Mouse (Mus musculus) cerebellum, postnatal 10 days (tissue): ENCODE results near the gene Gtf2e1.

Experiments
- DNase-seq, 2 experiments: peaks; one replicate each; pipeline ENCODE4 v3.0.0; 2021; ENCODE audit warnings: mixed read lengths in 2 of 2

Gene Gtf2e1

DNA sequence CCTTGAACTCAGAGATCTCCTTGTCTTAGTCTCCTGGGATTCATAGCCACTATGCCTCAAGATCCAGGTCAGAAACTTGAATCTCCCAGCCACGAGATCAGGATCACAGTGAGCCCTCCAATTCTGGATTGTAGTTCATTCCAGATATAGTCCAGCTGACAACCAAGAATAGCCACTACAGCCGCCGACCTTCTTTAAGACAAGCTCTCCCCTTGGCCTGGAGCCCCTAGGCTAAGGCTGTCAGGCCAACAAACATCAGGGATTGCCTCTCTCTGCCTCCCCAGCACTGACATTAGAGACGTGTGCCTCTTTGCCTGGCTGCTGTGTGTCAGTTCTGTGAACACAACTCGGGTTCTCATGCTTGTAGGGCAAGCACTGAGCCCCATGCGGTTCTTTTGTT, 1.2 kb upstream of the Gtf2e1 start:
- DNase-seq: peak; percentile 13 to 15

DNA sequence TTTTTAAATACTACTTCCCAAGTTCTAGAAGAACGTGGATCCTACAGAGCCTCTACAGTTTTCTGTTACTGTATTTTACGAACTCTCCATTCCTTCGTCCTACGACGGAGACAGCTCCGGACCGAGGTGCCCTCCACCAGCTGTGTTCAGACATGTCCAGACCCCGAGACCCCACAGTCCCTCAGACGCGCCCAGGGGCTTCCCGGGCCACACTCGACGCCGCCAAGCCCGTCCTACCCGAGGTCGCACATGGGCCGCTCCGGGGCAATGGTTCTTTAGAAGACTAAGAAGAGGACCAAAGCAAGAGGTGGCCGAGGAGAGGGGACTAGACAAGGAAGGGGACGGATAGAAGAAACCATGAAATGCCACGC, 364 bp downstream of the Gtf2e1 start:
- no peak for DNase-seq

DNA sequence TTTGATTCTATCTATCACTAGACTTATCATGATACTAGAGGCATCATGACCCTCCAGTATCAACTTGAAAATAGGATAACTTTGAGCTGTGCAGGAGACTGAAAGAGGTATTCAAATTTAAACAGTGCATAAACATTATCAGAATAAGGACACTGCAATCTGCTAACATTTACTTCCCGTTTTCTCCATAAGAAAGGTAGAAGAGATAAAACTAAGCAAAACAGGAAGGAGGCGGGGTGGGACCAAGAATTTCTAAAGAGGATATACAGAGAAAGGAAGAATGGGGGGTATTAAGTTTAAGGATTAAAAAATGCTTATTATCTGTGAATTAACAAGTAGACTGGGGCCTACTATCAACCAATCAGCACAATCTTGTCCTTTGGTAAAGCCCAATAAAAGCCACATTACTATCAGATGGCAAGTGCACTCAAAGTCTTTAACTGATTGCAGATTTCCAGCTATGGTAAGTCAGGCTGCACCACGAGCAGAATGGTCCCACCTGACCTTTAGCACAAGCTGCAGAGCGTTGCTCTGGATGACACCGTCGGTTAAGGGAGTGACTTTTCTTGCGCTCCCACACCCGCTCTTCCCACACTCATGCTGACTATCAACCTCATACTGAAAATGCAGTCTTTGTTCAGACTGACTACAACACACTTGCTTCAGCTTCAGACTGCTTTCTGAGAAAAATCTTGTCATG, 6.1 kb downstream of the Gtf2e1 start:
- no peak for DNase-seq

DNA sequence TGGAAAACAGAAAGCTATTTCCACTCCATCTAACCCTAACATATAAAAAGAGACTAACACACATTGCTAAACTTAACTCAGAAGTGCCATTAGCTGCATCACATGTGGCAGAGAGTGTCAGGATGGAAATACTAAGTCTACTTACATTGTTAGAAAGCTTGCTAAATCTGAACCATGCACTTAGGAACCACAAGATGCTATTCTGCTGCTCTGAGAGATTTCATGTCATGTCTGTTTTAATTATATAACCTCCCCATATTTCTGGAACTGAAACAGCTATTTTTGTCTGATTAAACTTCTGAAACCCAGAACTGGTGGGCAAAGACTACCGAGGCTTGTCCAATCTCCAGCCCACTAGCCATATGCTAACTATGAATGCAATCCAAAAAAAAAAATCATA, 7.5 kb downstream of the Gtf2e1 start:
- no peak for DNase-seq

DNA sequence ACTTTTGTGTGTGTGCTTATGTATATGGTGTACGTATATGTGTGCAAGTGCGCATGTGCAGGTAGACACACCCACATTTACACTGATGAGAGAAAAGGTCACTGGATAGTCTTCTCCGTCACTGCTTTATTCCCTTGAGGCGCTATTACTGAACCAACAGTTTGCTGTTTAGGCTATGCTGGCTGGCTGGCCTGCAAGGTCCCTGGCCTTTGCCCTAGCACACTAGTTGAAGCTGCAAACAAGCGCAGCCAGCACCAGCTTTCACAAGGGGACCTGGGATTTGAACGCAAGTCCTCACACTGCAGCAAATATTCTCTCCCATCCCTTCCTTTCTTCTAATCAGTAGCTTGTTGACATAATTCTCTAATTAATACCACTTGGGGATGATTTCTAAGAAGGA, 9.4 kb downstream of the Gtf2e1 start:
- DNase-seq: no peak

DNA sequence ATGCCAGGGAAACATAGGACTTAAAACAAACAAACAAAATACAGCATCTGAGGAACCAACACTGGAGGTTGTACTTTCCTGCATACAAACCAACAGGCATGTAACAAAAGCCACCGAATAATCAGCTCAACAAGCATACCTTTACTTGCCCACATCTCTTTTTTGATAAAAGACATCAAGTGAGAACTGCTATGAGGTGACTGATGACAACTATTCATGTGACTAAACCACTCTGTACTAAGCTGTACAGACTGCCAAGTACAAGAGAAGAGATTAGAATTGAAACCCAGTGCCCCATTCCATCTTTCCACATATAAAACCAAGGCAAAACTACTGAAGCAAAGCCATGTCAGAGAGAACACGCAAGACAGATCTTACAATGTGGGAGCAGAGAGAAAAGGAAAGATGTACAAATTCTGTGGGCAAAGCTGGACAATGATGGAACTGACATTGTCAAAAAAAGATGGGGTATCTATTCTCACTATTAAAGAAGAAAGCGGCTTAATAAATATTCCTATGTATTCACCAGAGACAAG, 12.8 kb downstream of the Gtf2e1 start:
- DNase-seq: no peak

DNA sequence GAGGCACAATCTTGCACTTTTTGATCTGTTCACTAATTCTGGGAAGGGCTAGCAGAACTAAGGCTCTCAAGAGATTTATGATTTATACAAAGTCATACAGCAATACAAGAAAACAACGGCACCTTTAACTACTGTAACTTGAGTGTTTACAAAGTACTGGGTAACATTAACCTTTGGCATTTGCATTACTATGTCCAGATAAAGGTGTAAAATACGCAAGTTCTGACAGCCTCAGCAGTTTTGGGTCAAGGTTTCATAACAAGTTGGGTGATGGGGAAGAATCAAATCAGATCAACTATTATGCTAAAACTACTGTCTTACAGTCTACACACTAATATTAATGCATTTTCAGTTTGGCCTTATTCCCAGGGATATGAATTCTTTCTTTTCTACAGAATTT, 14.5 kb downstream of the Gtf2e1 start:
- no peak for DNase-seq

DNA sequence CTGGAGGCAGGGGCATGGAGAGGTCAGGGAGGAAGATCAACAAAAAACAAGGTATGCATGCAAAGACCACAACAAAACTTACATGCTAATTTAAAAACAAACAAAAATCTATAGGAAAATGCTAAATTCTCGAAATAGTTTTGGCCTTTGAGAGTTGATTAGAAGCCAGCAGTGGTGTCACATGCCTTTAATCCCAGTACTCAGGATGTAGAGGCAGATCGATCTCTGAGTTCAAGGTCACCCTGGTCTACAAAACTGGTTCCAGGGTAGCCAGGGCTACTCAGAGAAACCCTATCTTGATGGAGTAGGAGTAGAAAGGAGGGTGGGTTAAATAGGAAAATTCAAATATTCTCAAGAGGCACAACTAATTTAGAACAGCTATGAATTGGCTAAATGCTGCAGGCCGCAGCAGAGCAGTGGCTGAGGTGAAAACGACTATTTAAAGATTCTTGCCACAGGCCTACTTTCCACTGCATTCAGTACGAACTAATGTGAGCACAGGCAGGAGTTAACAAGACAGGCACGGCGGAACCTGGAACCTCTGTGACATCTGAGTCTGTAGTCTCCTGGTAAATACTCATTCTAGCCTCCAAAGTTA, 17.4 kb downstream of the Gtf2e1 start:
- no peak for DNase-seq

DNA sequence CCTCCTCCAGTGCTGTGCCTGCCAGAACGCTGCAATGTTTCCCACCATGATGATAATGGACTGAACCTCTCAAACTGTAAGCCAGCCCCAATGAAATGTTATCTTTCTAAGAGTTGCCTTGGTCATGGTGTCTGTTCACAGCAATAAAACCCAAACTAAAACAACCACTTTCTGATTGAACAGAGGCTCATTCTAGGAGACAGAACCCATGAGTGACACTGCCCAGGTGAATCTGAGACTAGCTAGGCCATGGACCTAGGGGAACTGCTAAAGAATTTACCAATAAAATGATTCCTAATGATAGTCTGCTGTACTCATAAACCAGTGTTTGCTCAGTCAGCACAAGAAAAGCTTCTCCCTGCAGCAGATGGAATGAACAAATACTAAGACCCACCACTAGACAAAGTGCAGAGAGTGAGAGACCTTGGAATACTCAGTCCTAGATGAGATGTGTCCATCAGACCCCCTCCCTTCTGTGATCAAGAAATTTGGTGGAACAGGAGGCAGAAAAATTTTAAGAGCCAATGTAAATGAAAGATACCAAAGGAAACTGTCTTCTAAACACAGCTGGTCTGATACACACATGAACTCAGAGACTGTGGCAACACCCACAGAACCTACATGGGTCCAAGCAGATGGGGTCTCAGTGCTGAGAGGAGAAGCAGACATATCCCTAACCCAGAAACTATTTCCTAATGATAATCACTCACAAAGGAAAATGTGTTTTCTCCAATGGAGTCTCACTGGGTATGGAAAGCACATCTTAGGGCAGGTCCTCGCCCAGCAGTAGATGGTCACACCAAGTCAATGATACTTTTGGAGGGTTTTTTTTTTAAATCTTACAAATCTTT, 19.2 kb downstream of the Gtf2e1 start:
- no peak for DNase-seq

DNA sequence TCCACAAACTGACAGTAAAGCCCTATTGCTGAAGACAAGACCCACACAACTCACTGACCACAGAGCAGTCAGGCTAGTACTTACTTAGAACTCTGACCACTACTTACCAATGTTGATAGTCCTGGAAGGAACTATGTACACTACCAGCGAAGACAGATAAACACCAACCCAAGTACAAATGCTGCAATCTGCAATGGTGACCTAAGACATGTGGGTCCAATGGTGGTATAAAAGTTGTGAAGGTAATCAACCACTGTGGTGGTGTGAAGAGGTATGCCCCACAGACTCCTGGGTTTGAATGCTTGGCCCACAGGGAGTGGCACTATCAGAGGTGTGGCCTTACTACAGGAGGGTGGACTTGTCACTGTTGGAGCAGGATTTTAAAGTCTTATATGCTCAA, 19.9 kb downstream of the Gtf2e1 start:
- DNase-seq: no peak

DNA sequence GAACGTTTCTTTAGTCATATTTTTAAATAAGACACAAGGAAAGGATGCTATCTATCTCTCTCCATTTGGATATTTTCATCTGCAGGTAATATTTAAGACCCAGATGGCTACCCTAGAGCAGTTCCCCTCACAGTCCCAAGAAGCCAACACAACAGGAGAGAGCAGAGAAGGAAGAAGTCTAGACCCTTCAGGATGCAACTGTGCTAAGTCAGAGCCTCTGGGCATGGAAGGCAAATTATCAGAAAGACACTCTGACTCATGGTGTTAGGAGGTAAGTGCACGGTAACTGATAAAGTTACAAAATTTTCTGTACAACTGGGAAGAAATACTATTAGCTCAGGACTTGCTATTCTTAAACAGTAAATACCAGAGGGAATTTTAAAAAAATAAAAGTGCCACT, 20.9 kb downstream of the Gtf2e1 start:
- no peak for DNase-seq

DNA sequence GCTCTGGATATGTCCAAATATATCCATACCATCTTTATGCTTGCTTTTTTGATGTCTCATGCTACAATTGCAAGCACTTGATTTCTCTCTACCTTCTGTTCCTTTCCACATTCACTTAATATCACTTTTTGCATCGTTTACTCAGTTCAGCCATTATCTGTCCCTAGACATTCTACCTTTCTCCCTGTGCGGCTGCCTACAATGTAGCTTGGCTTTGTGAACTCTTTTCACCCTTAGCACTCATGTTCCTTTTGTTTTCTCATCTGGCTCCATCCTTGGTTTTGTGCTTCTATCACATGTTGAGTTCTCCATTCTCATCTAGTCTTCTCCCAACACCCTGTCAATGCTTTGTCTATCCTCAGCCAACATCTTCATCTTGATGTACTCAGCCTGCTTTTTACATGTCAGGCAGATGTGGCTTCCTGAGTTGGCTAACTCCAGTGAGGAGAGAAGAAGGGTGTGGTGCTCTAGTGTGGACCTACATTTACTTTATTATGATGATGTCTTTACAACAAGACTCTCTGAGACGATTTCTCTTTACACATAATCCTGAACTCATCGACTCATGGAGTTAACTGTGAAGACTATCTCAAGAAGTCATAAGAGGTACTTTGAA, 21.9 kb downstream of the Gtf2e1 start:
- DNase-seq: no peak

DNA sequence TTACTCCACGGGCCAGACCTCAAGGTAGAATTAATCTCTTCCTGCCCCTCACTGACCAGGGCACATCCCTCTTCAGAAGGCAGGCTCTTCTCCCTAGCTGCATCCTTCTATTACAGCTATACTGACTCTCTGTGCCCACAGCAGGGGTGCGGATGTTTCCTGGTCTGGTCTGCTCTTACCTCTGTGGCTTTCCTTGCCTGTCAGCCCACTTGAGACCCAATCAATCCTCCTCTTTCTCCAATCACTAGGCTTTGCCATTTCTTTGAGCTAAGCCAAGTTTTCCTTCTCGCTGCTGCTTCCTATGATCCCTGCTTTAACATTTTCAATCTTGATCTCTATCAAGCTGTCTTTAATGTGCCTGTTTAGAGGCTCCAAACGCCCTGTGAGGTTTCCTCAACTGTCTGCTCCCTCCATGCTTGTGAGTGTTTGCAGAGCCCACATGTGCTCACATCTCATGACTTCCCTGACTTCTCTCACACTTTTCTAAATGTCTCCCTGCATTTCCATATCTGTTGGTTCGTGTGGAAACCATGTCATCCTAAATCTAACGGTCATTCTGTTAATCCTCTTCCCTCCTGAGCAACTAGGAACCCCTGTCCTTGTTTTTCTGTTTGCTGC, 23.1 kb downstream of the Gtf2e1 start:
- no peak for DNase-seq

DNA sequence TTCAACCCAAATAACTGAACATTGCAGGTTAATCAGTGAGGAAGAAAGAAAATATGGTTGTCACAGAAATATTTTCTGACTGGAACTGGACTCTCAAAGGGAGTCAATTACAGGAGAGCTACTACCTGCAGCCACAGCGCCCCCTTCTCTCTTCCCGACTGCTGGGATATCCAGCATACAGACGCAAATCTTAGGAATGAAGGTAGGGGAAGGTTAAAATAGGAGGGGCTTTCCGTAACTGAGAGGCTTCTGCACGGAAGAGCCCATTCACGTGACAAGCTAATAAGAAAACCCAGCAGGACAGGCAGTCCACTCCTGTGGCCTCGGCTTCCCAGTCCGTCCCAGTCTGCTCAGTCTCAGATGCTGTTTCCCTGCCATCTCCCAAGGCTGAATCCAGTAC, 24.9 kb downstream of the Gtf2e1 start:
- no peak for DNase-seq

DNA sequence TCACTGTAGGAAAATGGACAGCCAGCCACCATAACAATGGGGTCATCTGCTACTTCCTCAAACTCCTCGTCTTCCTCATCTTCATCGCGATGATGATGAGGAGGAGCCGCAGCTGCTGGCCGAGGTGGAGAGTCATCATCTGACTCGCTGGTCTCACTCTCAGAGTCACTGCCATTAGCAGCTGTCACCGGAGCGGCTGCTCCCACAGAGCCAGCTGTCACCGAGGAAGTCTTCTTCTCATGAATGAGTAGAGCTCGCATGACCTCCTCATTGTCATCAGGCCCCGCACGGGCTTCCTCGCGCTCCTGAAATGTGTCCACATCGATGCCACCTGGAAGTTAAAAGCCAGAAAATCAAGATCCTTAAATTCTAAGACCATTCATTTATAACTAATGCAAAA, 28.1 kb downstream of the Gtf2e1 start:
- DNase-seq: no peak

DNA sequence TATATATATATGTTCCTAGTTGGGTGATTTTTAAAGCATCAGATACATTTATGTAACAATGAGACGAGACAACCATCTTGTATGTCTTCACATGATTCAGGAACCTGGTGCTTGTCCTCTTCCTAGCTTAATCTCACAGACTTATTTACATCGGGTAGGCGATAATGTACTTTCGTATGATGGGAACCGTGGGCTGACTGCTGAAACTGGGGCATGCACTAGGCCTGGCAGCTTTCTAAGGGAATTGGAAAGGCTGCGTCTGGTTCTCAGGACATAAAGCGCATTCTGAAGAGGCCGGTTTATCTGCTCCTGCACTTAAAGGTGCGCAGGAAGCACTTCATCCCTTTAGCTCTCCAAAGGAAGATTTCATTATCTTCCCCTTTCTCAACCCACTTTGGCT, 32.8 kb downstream of the Gtf2e1 start:
- no peak for DNase-seq

DNA sequence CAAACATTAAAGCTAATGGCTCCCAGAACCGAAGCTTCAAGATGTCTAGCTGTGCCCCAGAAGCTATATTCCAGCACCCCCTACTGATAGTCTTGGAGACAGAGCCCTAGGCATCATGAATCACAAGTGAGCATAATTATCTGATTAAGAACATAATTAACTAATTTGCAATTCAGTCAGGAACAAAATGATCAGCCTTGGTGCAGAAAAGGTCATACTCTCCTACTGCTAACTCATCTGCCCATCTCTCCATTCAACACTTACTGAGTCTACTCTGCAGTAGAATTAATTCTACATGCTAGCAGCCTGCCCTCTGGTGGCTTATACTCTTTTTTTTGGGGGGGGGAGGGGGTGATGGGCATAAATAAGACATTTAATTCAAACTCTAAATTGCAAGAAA, 35.1 kb downstream of the Gtf2e1 start:
- DNase-seq: peak in 1 of 2 experiments; percentile 31

DNA sequence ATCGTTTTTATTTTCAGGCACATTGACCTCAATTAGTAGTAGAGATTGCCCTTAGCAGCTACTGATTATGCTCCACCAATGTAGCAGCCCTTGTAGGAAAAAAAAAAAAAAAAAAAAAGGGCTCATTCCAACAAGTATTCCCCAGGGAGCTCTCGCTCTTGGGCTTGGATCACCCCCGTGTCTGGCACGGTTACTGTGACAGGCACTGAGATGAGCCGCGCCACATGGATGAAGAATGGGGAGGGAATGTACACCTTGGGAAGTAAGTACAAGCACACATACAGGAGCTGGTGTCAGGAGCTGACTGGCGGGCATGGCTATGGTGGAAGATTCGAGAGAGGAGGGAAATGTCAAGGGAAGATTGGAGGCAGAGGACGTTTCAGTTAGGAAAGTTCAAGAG, 41.0 kb downstream of the Gtf2e1 start:
- DNase-seq: peak; percentile 55 to 59

DNA sequence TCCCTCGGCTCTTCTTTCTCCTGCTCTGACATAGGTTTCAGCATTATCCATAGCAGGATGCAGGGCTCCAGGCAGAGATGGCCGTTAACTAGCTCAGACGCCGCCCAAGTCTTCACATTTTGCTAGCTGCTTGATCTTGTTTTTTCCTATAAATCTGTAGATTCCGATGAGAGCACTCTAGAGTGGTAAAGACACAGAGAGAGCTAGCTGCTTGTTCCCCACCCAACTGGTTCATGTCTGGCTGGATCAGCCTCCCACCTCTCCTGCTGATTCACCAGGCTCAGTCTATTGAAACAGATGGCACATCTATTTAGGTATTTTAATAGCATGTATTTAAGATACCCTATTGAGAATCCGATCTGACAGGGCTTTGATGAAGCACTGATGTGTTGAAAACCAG, 44.6 kb downstream of the Gtf2e1 start:
- DNase-seq: peak; percentile 45 to 65

DNA sequence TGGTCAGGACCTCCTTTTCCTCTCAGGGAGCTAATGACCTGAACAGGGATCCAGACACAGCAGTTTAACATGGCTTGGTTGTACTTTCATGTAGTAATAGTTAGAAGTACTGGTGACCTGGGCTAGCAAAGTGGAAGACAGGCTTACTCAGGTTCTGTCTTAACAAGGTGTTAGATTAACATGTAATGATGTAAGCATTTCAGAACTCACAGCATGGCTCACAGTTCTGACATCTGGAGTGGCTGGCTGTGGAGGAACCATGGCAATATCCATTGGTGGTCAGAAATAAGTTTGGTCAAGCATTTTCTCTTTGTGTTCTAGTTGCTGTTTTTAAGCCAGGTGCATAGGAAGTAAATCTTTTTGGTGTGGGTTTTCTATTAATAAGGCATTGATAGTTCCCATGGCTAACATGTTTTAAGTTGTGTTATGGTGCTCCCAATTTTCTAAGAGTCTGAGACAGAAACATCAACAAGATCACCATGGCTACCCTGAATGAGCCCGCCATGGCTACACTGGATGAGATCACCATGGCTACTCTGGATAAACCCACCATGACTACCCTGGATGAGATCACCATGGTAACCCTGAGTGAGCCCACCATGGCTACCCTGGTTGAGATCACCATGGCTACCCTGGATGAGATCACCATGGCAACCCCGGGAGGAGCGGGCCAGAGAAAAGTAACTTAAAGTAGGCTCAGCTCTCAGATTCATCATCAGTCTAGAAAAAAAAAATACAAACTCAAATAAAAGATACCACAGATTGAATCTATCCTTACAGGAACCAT, 52.6 kb downstream of the Gtf2e1 start:
- peak; percentile 31 to 34 for DNase-seq

DNA sequence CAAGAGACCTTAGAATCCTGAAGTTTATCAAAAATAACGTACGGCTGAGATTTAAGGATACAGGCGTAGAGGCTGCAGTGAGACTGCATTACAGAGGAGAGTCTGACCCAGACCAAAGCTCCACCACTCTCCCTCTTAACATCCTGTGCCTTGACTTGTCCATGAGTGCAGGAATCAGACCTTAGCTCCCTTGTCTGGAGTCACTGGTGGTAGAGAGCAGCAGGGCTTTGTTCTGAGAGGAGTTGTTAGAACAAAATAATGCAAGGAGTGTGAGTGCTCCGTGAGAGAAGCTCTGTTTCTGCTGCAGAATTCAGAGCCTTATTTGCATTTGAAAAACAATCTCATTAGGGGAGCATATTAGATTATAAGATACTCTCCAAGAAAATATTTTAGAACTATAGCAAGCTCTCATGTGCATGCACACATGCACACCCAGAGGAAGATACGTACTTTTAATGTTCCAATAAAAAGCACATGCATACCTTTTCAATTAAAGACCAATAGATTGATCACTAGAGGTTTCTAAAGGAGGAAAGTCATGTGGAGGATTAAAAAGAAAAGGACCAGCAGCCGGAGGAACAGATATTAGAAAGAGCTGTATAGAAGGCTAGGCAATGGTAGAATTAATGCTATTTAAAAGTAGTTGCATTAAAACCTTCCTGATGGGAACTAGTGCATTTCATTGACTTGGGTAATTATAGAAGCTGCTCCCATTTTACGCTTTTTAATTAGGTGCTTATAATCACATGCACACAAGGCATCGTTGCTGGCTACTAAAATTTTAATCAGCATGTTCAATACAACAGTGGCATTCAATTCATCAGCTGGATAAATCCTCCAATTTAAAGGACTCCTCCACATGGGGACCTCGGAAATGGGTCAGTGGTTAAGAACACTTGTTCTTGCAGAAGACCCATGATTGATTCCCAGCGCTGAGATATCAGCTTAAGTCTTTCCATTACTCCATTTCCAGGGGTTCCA, 61.0 kb downstream of the Gtf2e1 start:
- DNase-seq: no peak
